Mouse (Mus musculus): ENCODE data around the gene Acap3. TPM values are rescaled to one million over a fixed set of nuclear protein-coding genes. Genes with fewer than 3 reads are reported as not detected.
A peak's percentile ranks its signal among the peaks of the same experiment; 100 is the strongest.

Gene Acap3
- polyA plus RNA-seq, 1 experiment: 31.0 TPM

GRCm38 (mm10) chr4:155854991-155855390, 36.6 kb upstream of the Acap3 start:
- Histone ChIP-seq H3K4me3 (ENCODE audit: insufficient read depth, poor library complexity, severe bottlenecking) (no peak overlapping the region), H3K36me3 (ENCODE audit: control insufficient read depth, insufficient read depth) (peaks cover 16% of the 10 kb centered on the region), H3K79me3 (ENCODE audit: low read depth) (peaks cover 32% of the 10 kb centered on the region), H3K79me2 (ENCODE audit: control insufficient read depth, insufficient read depth) (peaks cover 40% of the 10 kb centered on the region), H3ac (ENCODE audit: control insufficient read depth, insufficient read length, low read depth) (no peak overlapping the region), H3K27me3 (ENCODE audit: control insufficient read depth, insufficient read depth, insufficient read length) (no peaks in the 10 kb centered on the region)
- TF ChIP-seq FOSL1 (IDR thresholded peaks at IDR 0.05; ENCODE audit: insufficient read depth, low read length, poor library complexity, severe bottlenecking) (no peak), CTCF (IDR thresholded peaks at IDR 0.05; ENCODE audit: control insufficient read depth, insufficient read depth, insufficient read length) (no peak), MAX (IDR thresholded peaks at IDR 0.05) (no peak), MYOG (IDR thresholded peaks at IDR 0.05; ENCODE audit: control insufficient read depth, extremely low read depth, insufficient read length) (no peak), CEBPB (IDR thresholded peaks at IDR 0.05; ENCODE audit: low read depth) (no peak), MYOD1 (IDR thresholded peaks at IDR 0.05; ENCODE audit: control insufficient read depth, insufficient read length, low read depth) (no peak)

- peaks cover 25% of the 10 kb centered on the region for H3K36me3 ChIP-seq (ENCODE audit: control insufficient read depth, insufficient read depth)
Observed at GRCm38 (mm10) chr4:155856071-155856470, 35.6 kb upstream of the Acap3 start.

GRCm38 (mm10) chr4:155856881-155857280, 34.7 kb upstream of the Acap3 start:
- Histone ChIP-seq H3K79me2 (ENCODE audit: control insufficient read depth, insufficient read depth) (peaks cover 22% of the 10 kb centered on the region), H3ac (ENCODE audit: control insufficient read depth, insufficient read length, low read depth) (no peak overlapping the region), H3K36me3 (ENCODE audit: control insufficient read depth, insufficient read depth) (peaks cover 25% of the 10 kb centered on the region), H3K27me3 (ENCODE audit: control insufficient read depth, insufficient read depth, insufficient read length) (no peaks in the 10 kb centered on the region), H3K4me3 (ENCODE audit: insufficient read depth, poor library complexity, severe bottlenecking) (no peak overlapping the region), H3K79me3 (ENCODE audit: low read depth) (peaks cover 13% of the 10 kb centered on the region)
- TF ChIP-seq CTCF (IDR thresholded peaks at IDR 0.05; ENCODE audit: control insufficient read depth, insufficient read depth, insufficient read length) (no peak), CEBPB (IDR thresholded peaks at IDR 0.05; ENCODE audit: low read depth) (no peak), USF1 (IDR thresholded peaks at IDR 0.05; ENCODE audit: low read depth) (no peak), MYOG (IDR thresholded peaks at IDR 0.05; ENCODE audit: control insufficient read depth, extremely low read depth, insufficient read length) (no peak), MYOD1 (IDR thresholded peaks at IDR 0.05; ENCODE audit: control insufficient read depth, insufficient read length, low read depth) (no peak), MAX (IDR thresholded peaks at IDR 0.05) (no peak), FOSL1 (IDR thresholded peaks at IDR 0.05; ENCODE audit: insufficient read depth, low read length, poor library complexity, severe bottlenecking) (no peak)

More at GRCm38 (mm10) chr4:155856071-155856470, 35.6 kb upstream of the Acap3 start:
- TF ChIP-seq CTCF (IDR thresholded peaks at IDR 0.05; ENCODE audit: control insufficient read depth, insufficient read depth, insufficient read length) (no peak), MAX (IDR thresholded peaks at IDR 0.05) (no peak), CEBPB (IDR thresholded peaks at IDR 0.05; ENCODE audit: low read depth) (no peak), FOSL1 (IDR thresholded peaks at IDR 0.05; ENCODE audit: insufficient read depth, low read length, poor library complexity, severe bottlenecking) (no peak), MYOG (IDR thresholded peaks at IDR 0.05; ENCODE audit: control insufficient read depth, extremely low read depth, insufficient read length) (no peak), USF1 (IDR thresholded peaks at IDR 0.05; ENCODE audit: low read depth) (no peak), MYOD1 (IDR thresholded peaks at IDR 0.05; ENCODE audit: control insufficient read depth, insufficient read length, low read depth) (no peak)
- Histone ChIP-seq H3K27me3 (ENCODE audit: control insufficient read depth, insufficient read depth, insufficient read length) (no peaks in the 10 kb centered on the region), H3K4me3 (ENCODE audit: insufficient read depth, poor library complexity, severe bottlenecking) (no peak overlapping the region), H3K79me2 (ENCODE audit: control insufficient read depth, insufficient read depth) (peaks cover 30% of the 10 kb centered on the region), H3ac (ENCODE audit: control insufficient read depth, insufficient read length, low read depth) (no peak overlapping the region), H3K79me3 (ENCODE audit: low read depth) (peaks cover 21% of the 10 kb centered on the region)

GRCm38 (mm10) chr4:155859318-155859717, 32.3 kb upstream of the Acap3 start:
- no peaks in the 10 kb centered on the region for H3K27me3 ChIP-seq (ENCODE audit: control insufficient read depth, insufficient read depth, insufficient read length)
- H3ac ChIP-seq (ENCODE audit: control insufficient read depth, insufficient read length, low read depth): no peak overlapping the region
- H3K79me3 ChIP-seq (ENCODE audit: low read depth): no peaks in the 10 kb centered on the region
- TF ChIP-seq MAX (IDR thresholded peaks at IDR 0.05): peak; percentile 52
- TF ChIP-seq CEBPB (IDR thresholded peaks at IDR 0.05; ENCODE audit: low read depth): no peak
- H3K4me3 ChIP-seq (ENCODE audit: insufficient read depth, poor library complexity, severe bottlenecking): no peak overlapping the region
- H3K79me2 ChIP-seq (ENCODE audit: control insufficient read depth, insufficient read depth): no peaks in the 10 kb centered on the region
- H3K36me3 ChIP-seq (ENCODE audit: control insufficient read depth, insufficient read depth): peaks cover 26% of the 10 kb centered on the region

- Histone ChIP-seq H3K79me2 (ENCODE audit: control insufficient read depth, insufficient read depth) (peaks cover 5% of the 10 kb centered on the region), H3K27me3 (ENCODE audit: control insufficient read depth, insufficient read depth, insufficient read length) (no peaks in the 10 kb centered on the region), H3ac (ENCODE audit: control insufficient read depth, insufficient read length, low read depth) (no peak overlapping the region), H3K4me3 (ENCODE audit: insufficient read depth, poor library complexity, severe bottlenecking) (no peak overlapping the region), H3K36me3 (ENCODE audit: control insufficient read depth, insufficient read depth) (peaks cover 28% of the 10 kb centered on the region), H3K79me3 (ENCODE audit: low read depth) (no peaks in the 10 kb centered on the region)
- TF ChIP-seq CEBPB (IDR thresholded peaks at IDR 0.05; ENCODE audit: low read depth) (no peak), CTCF (IDR thresholded peaks at IDR 0.05; ENCODE audit: control insufficient read depth, insufficient read depth, insufficient read length) (no peak), MYOG (IDR thresholded peaks at IDR 0.05; ENCODE audit: control insufficient read depth, extremely low read depth, insufficient read length) (no peak), MAX (IDR thresholded peaks at IDR 0.05) (no peak), MYOD1 (IDR thresholded peaks at IDR 0.05; ENCODE audit: control insufficient read depth, insufficient read length, low read depth) (no peak), USF1 (IDR thresholded peaks at IDR 0.05; ENCODE audit: low read depth) (no peak), FOSL1 (IDR thresholded peaks at IDR 0.05; ENCODE audit: insufficient read depth, low read length, poor library complexity, severe bottlenecking) (no peak)
Observed at GRCm38 (mm10) chr4:155861787-155862186, 29.8 kb upstream of the Acap3 start.

GRCm38 (mm10) chr4:155863001-155863400, 28.6 kb upstream of the Acap3 start, which contains the start of gene Tas1r3:
Gene Tas1r3 (minus strand): TSS chr4:155863362.
- H3ac ChIP-seq (ENCODE audit: control insufficient read depth, insufficient read length, low read depth): no peak within 1 kb of the TSS
- H3K36me3 ChIP-seq (ENCODE audit: control insufficient read depth, insufficient read depth): peaks cover 29% of the 10 kb centered on the region
- TF ChIP-seq MYOD1 (IDR thresholded peaks at IDR 0.05; ENCODE audit: control insufficient read depth, insufficient read length, low read depth) (no peak), CTCF (IDR thresholded peaks at IDR 0.05; ENCODE audit: control insufficient read depth, insufficient read depth, insufficient read length) (no peak), MAX (IDR thresholded peaks at IDR 0.05) (no peak), FOSL1 (IDR thresholded peaks at IDR 0.05; ENCODE audit: insufficient read depth, low read length, poor library complexity, severe bottlenecking) (no peak), USF1 (IDR thresholded peaks at IDR 0.05; ENCODE audit: low read depth) (no peak), MYOG (IDR thresholded peaks at IDR 0.05; ENCODE audit: control insufficient read depth, extremely low read depth, insufficient read length) (no peak), CEBPB (IDR thresholded peaks at IDR 0.05; ENCODE audit: low read depth) (no peak)
- no peaks in the 10 kb centered on the region for H3K79me3 ChIP-seq (ENCODE audit: low read depth)
- H3K79me2 ChIP-seq (ENCODE audit: control insufficient read depth, insufficient read depth): peaks cover 9% of the 10 kb centered on the region
- no peaks in the 10 kb centered on the region for H3K27me3 ChIP-seq (ENCODE audit: control insufficient read depth, insufficient read depth, insufficient read length)
- H3K4me3 ChIP-seq (ENCODE audit: insufficient read depth, poor library complexity, severe bottlenecking): no peak within 1 kb of the TSS

Measured in C2C12 (cell line).